Mouse (Mus musculus) left cerebral cortex, adult 2 months (tissue): Measurements from ENCODE around the gene Diras2. TPM values are rescaled to one million over a fixed set of nuclear protein-coding genes. Genes with fewer than 3 reads are reported as not detected.
A peak's percentile ranks its signal among the peaks of the same experiment; 100 is the strongest.

Source experiments
- DNase-seq, 2 experiments: peaks; one replicate each; pipeline ENCODE4 v3.0.0; 2021 to 2022; ENCODE audit warnings: low spot score in 2 of 2, mixed read lengths in 1 of 2; ENCODE audit errors: extremely low spot score in 1 of 2
- H3K27ac ChIP-seq: fragments of 200-600 bp; 2 replicates; pipeline ENCODE4 v1.8.1; 2022
- H3K4me3 ChIP-seq: fragments of 200-600 bp; 2 replicates; pipeline ENCODE4 v1.8.1; 2022
- CTCF ChIP-seq: fragments of 200-600 bp; IDR thresholded peaks from 2 replicates; pipeline ENCODE4 v1.8.1; 2022; ENCODE audit warnings: antibody characterized with exemption, mild to moderate bottlenecking, moderate library complexity
- intact Hi-C: fragments of 180-260 bp; cut with DNase I; formaldehyde crosslinking; loops from one replicate; pipeline ENCODE4 v1.15.1; 2025
- total RNA-seq, 2 experiments: library from RNA; stranded (reverse); gene quantifications; 2 replicates each; pipeline ENCODE4 v1.2.3; 2021

The Diras2 gene
- total RNA-seq, 2 experiments from 2014 or later: 170 to 185 TPM

GRCm38 (mm10) chr13:52546288-52546687 lies 15.2 kb upstream of the Diras2 start:
- intact Hi-C loops: no loop called here
- no peak for DNase-seq
- TF ChIP-seq CTCF: no peak
- H3K4me3 ChIP-seq: no peak overlapping the region
- no peak overlapping the region for H3K27ac ChIP-seq

- no peak for DNase-seq
- H3K4me3 ChIP-seq: no peak overlapping the region
- no peak overlapping the region for H3K27ac ChIP-seq
- no peak for TF ChIP-seq CTCF
- intact Hi-C loops: no loop called here
Measured at GRCm38 (mm10) chr13:52542636-52543035, 11.6 kb upstream of the Diras2 start.

GRCm38 (mm10) chr13:52542036-52542526 lies 11.0 kb upstream of the Diras2 start:
- TF ChIP-seq CTCF: no peak
- no peak overlapping the region for H3K4me3 ChIP-seq
- intact Hi-C loops: no loop called here
- no peak overlapping the region for H3K27ac ChIP-seq
- no peak for DNase-seq

- no peak for TF ChIP-seq CTCF
- H3K27ac ChIP-seq: no peak overlapping the region
- intact Hi-C loops: no loop called here
- no peak overlapping the region for H3K4me3 ChIP-seq
- DNase-seq: no peak
Measured at GRCm38 (mm10) chr13:52541385-52542035, 10.4 kb upstream of the Diras2 start.

- TF ChIP-seq CTCF: no peak
- no peak overlapping the region for H3K27ac ChIP-seq
- intact Hi-C loops: loop anchor here (5.0 to 10.0 kb wide), 2 partner anchors 88 to 705 kb away; no protein-coding TSS in a partner anchor
- H3K4me3 ChIP-seq: no peak overlapping the region
- peak in 1 of 2 experiments; percentile 23 for DNase-seq
Measured at GRCm38 (mm10) chr13:52539461-52539860, 8.4 kb upstream of the Diras2 start.

- no peak for DNase-seq
- TF ChIP-seq CTCF: peak; percentile 11; the same call in 1 of the 2 replicates
- intact Hi-C loops: loop anchor here (5.0 to 10.0 kb wide), 2 partner anchors 89 to 704 kb away; no protein-coding TSS in a partner anchor
- H3K27ac ChIP-seq: no peak overlapping the region
- H3K4me3 ChIP-seq: no peak overlapping the region
Measured at GRCm38 (mm10) chr13:52538588-52539116, 7.6 kb upstream of the Diras2 start.

GRCm38 (mm10) chr13:52537754-52538587 lies 6.9 kb upstream of the Diras2 start:
- no peak overlapping the region for H3K4me3 ChIP-seq
- TF ChIP-seq CTCF: no peak
- intact Hi-C loops: loop anchor here (5.0 to 10.0 kb wide), 2 partner anchors 89 to 703 kb away; no protein-coding TSS in a partner anchor
- no peak overlapping the region for H3K27ac ChIP-seq
- DNase-seq: no peak

- intact Hi-C loops: loop anchor here (2.0 to 10.0 kb wide), 3 partner anchors 29 to 701 kb away; no protein-coding TSS in a partner anchor
- no peak overlapping the region for H3K27ac ChIP-seq
- no peak overlapping the region for H3K4me3 ChIP-seq
- peak; percentile 78 for TF ChIP-seq CTCF
- DNase-seq: peak; percentile 48 to 58
Measured at GRCm38 (mm10) chr13:52535542-52535941, 4.5 kb upstream of the Diras2 start.

- no peak for TF ChIP-seq CTCF
- Histone ChIP-seq H3K4me3 (no peak overlapping the region), H3K27ac (no peak overlapping the region)
- no peak for DNase-seq
- intact Hi-C loops: loop anchor here (2.0 to 10.0 kb wide), 2 partner anchors 31 to 699 kb away; no protein-coding TSS in a partner anchor
Measured at GRCm38 (mm10) chr13:52533644-52534043, 2.6 kb upstream of the Diras2 start.

- DNase-seq: peak; percentile 79 to 85
- H3K27ac ChIP-seq: peak overlapping the region; percentile 96
- intact Hi-C loops: loop anchor here (1.0 to 10.0 kb wide), 3 partner anchors 255 to 695 kb away; no protein-coding TSS in a partner anchor
- peak; percentile 75 for TF ChIP-seq CTCF
- peak overlapping the region; percentile 82 for H3K4me3 ChIP-seq
Measured at GRCm38 (mm10) chr13:52530008-52530945, 802 bp downstream of the Diras2 start.
